Mouse (Mus musculus) thymus, postnatal 4 days (tissue): ENCODE measurements around the gene Btbd35f27.
"Not testable (repeated sequence)": the region's sequence is repeated elsewhere in the genome, so short reads cannot be mapped to it uniquely, and the experiment has no call there.

ENCODE experiments used
- DNase-seq: peaks from one replicate; pipeline ENCODE4 v3.0.0; 2021

Btbd35f27 gene

DNA sequence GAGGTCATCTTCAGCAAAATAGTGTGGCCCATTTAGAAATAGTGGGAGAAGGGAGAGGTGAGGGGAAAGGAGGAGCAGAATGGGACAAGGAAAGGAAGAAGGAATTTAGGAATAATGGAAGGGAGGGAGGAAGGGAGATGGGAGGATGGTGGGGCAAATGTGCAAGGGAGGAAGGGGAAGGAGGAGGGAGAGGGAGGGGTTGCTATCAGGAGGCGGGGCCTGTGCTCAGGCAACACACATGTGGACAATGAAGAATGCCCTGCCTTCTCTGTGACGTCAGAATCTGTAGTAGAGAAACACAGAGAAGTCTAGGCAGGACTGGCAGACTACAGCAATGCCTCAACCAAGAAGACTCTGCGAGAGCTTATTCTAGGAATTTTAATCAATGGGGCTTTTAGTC is at the start of gene Btbd35f27:
Gene Btbd35f27 (plus strand): TSS at position 301 of the 400 bp plus-strand sequence.
- not testable (repeated sequence) for DNase-seq
